Mouse (Mus musculus): ENCODE results near the gene Ddr2.

Gene Ddr2

GRCm38 (mm10) chr1:170034961-170035360 is 75.6 kb downstream of the Ddr2 start:
- DNase-seq = no peak

- DNase-seq = peak; percentile 19 to 55
Measured at GRCm38 (mm10) chr1:170031656-170032055, 78.9 kb downstream of the Ddr2 start.

- DNase-seq = no peak
Measured at GRCm38 (mm10) chr1:170014784-170015183, 95.8 kb downstream of the Ddr2 start.

DNA sequence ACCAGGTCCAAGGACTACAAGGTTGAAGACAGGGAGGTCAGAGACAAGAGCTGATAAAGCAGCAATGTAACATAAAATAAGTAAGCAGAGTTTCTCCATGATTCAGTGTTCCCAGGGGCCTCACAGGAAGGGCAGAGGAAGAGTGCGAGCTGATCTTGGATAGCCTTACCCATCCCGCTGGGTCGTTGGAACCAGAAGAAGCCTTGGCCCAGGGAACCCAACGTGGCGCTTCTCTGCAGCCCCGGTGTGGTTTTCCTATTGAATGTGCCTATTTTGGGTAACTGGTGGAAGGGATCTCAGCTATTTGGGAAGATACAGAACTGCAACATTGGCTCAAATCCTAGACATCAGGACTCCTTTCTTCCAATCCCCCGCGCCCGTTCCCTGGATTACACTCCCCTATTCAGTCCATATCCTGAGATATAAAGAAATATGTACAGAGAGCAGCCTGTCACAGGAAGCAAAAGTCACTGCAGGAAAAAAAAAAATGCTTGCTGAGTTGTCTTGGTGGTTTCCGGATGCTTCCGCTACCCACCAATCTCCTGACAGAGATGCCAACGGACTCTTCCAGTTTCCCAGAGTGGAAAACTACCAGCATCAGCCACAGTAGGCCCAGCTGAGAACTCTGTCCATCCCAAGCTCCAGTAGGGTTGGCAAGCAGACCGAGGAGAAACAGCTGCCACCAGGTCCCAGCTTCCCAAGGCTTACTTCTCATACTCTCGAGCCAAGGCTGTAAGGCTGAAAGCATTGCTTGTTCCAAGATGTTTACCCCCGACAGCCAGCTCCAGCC is 99.7 kb downstream of the Ddr2 start:
- peak; percentile 30 to 36 for DNase-seq

- no peak for DNase-seq
Measured at GRCm38 (mm10) chr1:170009296-170009695, 101.3 kb downstream of the Ddr2 start.

- no peak for DNase-seq
Measured at GRCm38 (mm10) chr1:170008432-170009220, 101.9 kb downstream of the Ddr2 start.

DNA sequence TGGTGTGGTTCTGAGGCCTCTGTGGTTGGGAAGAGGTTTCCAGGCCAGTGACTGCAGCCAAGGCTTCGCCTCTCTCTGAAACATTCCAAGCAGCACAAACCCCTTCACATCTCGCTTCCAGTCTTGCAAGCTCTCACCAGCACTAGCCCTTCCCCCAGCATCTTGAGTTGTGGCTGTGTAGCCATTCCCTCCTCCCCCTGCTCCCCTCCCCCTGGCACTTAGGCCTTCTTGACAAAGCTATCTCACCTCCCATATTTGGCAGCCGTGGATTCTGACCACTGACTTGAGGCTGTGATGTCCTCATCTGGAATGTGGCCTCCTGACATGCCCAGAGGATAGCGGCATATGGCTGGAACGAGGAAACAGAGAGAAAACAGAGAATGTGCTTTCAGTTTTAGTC is 104.0 kb downstream of the Ddr2 start:
- DNase-seq = peak; percentile 20 to 34

- DNase-seq = no peak
Measured at GRCm38 (mm10) chr1:170005297-170005696, 105.3 kb downstream of the Ddr2 start.

- peak in 1 of 2 experiments; percentile 16 for DNase-seq
Measured at GRCm38 (mm10) chr1:169993901-169994300, 116.7 kb downstream of the Ddr2 start.

- DNase-seq = no peak
Measured at GRCm38 (mm10) chr1:169986166-169986565, 124.4 kb downstream of the Ddr2 start.

GRCm38 (mm10) chr1:169977621-169978020 is 132.9 kb downstream of the Ddr2 start:
- no peak for DNase-seq

GRCm38 (mm10) chr1:169971998-169972397 is 138.6 kb downstream of the Ddr2 start:
- no peak for DNase-seq

- DNase-seq = peak in 1 of 2 experiments; percentile 18
Measured at GRCm38 (mm10) chr1:169970936-169971335, 139.6 kb downstream of the Ddr2 start.

- no peak for DNase-seq
Measured at GRCm38 (mm10) chr1:169969516-169969886, 141.1 kb downstream of the Ddr2 start.

DNA sequence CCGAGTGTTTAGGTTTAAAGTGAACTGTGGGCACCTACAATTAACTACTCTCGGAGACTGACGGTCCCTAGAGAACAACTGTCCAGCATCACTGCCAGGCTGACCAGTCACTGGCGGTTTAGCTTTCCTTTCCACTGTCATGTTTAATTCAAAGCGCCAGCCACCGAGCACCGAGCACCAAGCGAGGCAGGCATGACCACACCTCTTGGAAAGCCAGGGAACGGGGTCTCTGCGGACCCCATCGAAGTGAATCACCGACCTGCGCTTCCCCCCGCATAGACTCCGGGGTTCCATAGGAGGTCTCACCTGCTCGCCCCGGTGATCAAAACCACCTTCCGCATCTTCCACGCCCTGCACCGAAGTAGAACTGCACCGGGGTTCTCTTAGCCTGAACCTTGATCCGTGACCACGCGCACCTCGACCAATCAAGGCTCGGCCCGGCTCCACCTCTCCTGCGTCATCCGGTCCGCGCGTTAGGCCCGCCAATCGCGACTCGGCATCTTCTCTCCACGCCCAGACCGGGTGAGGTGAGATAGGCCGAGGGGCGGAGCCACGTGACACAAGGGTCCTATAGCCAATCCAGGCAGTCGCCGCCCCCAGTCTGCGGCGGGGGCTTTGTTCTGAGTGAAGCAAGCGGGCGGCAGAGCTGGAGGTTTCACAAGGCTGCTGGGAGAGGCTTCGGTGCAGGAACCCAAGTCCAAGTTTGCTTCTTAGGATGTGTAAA is 141.6 kb downstream of the Ddr2 start, which contains the start of gene Hsd17b7:
Gene Hsd17b7 (minus strand): TSS at position 450 of the 724 bp plus-strand sequence.
- DNase-seq = peak; percentile 99 to 100

DNA sequence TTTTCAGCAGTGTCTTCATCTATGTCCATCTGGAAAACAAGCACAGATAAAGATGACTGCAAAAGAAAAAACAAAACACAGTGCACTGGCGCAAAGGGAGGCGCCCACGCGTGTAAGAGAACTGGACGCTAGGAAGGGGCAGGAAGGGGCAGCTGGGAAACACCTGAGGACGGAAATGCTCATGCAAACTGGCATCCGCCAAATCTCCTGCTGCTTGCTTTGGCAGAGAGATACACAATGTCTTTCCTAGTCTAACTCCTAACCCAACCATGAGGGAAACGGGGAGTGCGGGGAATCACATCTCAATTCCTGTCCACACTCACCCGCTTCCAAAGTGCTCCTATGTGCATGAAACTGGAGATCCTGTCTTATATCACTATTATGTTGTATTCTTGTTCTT is 157.5 kb downstream of the Ddr2 start:
- no peak for DNase-seq

DNA sequence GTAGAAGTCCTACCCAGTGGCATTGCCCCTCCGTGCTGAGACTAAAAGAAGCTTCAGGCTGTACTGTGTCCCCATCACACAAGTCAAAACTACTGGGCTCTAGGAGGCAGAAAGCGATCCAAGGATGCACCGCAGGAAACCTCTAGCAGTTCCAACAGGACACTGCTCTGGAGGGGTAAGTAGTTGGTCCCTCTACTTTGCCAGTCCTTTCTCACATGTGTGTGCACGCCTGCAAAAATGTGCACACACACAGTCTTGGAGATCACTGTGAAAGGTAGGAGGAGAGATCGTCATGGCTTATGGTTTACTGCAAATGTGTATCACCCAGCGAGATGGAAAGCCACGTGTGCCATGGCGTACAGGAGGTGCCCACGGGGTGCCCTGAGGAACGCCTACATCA is 157.9 kb downstream of the Ddr2 start:
- DNase-seq = no peak

GRCm38 (mm10) chr1:169951561-169951960 is 159.0 kb downstream of the Ddr2 start:
- no peak for DNase-seq

DNA sequence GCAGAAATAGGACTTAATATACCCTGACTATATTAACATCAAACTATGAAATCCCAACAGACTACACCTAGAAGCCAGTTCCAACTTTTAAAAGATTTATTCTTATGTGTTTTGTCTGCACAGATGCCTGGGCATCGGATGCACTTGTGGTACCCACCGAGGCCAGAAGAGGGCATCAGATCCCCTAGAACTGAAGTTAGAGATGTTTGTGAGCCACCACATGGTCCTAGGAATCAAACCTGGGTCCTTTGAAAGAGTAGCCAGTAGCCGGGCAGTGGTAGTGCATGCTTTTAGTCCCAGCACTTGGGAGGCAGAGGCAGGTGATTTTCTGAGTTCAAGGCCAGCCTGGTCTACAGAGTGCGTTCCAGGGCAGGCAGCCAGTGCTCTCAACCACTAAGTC is 159.9 kb downstream of the Ddr2 start:
- peak in 1 of 2 experiments; percentile 43 for DNase-seq

GRCm38 (mm10) chr1:169949981-169950380 is 160.6 kb downstream of the Ddr2 start:
- DNase-seq = no peak

DNA sequence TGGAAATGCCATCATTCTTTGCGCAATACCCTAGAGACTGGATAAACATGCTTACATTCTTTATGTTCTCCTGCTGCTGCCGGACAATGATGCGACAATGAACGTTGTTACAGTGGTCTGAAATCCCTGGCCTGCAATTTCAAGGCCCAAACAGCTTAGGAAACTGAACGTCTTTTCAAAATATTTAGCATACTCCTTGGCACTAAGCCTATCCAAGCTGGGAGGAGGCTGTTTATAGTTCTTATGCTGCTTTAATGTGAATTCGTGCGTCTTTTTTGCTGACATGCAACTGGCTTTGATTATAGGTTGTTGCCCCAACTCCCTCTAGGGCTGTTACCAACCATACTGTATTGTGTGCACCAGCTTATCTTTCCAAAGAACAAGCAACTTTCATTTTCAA is 161.7 kb downstream of the Ddr2 start:
- DNase-seq = no peak

- no peak for DNase-seq
Measured at GRCm38 (mm10) chr1:169948280-169948679, 162.3 kb downstream of the Ddr2 start.

DNA sequence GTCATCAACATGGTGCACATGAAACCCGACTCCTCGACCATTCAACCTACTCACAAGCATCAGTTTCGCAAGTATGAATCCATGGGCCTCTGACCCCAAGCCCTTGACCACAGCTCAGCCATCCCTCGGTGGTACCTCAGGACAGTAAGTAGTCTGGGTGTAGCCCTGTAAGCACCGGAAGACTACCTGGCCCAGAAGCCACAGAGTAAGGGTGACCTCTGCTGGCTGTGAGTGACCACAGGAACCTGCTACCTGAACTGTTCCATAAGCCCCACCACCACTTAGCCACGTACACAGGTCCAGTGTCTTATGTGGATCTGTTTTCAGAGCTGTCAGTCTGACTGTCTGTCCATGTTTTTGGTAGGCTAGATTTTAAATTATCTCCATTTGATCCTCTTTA is 162.9 kb downstream of the Ddr2 start:
- peak in 1 of 2 experiments; percentile 34 for DNase-seq
